Mouse (Mus musculus) liver, embryonic 13.5 days (tissue): ENCODE measurements around the gene 9630041A04Rik. TPM values are rescaled to one million over a fixed set of nuclear protein-coding genes. Genes with fewer than 3 reads are reported as not detected.

ENCODE experiments used
- ATAC-seq: fragments of 200-750 bp; cut with Nextera tagmentation; 2 replicates; pipeline ENCODE4 v1.8.0; 2017; ENCODE audit warnings: low read depth, mild to moderate bottlenecking, moderate number of reproducible peaks, moderate library complexity
- DNase-seq: peaks from one replicate; pipeline ENCODE4 v3.0.0; 2022
- H3K27ac ChIP-seq: fragments of 300-500 bp; sonication (generic); 2 replicates; pipeline ENCODE4 v1.5.1; 2015; ENCODE audit warnings: moderate library complexity, mild to moderate bottlenecking, inconsistent platforms
- H3K27me3 ChIP-seq: fragments of 300-500 bp; sonication (generic); 2 replicates; pipeline ENCODE4 v1.6.1; 2015; ENCODE audit warnings: mild to moderate bottlenecking, inconsistent platforms
- H3K36me3 ChIP-seq: fragments of 300-500 bp; sonication (generic); 2 replicates; pipeline ENCODE4 v1.6.1; 2015; ENCODE audit warnings: mild to moderate bottlenecking, inconsistent platforms
- H3K4me1 ChIP-seq: fragments of 300-500 bp; sonication (generic); replicated peaks from 2 replicates; pipeline ENCODE4 v1.6.1; 2015; ENCODE audit warnings: inconsistent platforms
- H3K4me2 ChIP-seq: fragments of 300-500 bp; sonication (generic); 2 replicates; pipeline ENCODE4 v1.6.1; 2015; ENCODE audit warnings: inconsistent platforms, mild to moderate bottlenecking, moderate library complexity
- H3K4me3 ChIP-seq: fragments of 300-500 bp; sonication (generic); replicated peaks from 2 replicates; pipeline ENCODE4 v1.5.1; 2015; ENCODE audit warnings: mild to moderate bottlenecking, inconsistent platforms
- H3K9ac ChIP-seq: fragments of 300-500 bp; sonication (generic); 2 replicates; pipeline ENCODE4 v1.6.1; 2015; ENCODE audit warnings: mild to moderate bottlenecking, inconsistent platforms
- H3K9me3 ChIP-seq: fragments of 300-500 bp; sonication (generic); replicated peaks from 2 replicates; pipeline ENCODE4 v1.6.1; 2016; ENCODE audit warnings: inconsistent platforms
- WGBS: fragments of 180-500 bp; shearing (Covaris S2); methylation state at CpG from one replicate; pipeline ENCODE4 v1.1.7; 2015; ENCODE audit not compliant: insufficient replicate concordance; 5-methylcytosine and 5-hydroxymethylcytosine counted together
- polyA plus RNA-seq: library from polyadenylated mRNA; unstranded; fragments of >200 nt; fragmentation: Nextera tagmentation; extraction: Ambion mirVana; gene quantifications from 2 replicates; pipeline ENCODE4 v1.2.1, GENCODE M21; 2015

The 9630041A04Rik gene
- polyA plus RNA-seq: not detected in 2 replicates

DNA sequence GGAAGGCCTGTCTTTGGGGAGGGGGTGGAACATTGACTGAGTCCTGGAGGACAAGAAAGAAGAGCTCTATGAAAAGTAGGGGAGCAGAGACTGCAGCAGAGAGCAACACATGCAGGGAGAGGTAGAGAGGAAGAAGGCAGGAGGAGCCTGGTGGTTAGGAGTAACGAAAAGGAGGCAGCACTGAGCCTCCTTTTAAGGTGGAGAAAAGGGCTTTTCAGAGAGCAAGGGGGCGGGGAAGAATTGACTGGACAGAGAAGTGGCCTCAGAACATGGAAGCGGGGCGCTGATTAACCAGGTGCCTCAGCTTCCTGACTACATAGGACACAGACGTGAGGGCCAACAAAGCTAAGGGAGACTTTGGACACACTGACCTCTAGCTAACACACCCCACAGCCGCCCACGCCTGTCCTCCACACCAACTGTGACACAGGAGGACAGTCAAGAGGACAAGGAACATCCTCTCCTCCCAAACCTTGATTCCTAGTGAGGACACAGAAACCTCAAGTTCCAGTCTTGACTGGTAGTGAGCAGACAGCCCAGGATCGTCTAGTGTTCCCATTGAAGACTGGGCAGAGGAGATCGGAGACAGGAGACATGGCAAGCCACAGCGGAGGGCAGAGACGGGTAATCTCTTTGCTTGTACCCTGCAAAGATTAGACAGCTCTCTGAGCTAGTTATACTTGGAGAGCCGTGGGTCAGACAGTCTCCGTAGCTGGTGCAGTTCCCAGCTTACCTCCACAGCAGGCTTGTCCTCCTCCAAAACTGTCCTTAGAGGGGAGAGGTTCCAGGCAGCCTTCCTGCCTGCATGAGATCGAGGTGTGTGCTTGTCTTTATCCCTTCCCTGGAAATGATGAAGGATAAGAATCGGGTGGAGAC is at the start of gene 9630041A04Rik:
TSS of gene 9630041A04Rik (plus strand) at position 246 of the 876 bp plus-strand sequence.
- H3K4me3 ChIP-seq: no peak within 1 kb of the TSS
- ATAC-seq: no peak

GRCm38 (mm10) chr9:101823896-101824295 is 37.7 kb upstream of the 9630041A04Rik start:
- Histone ChIP-seq H3K4me3 (no peak overlapping the region), H3K9me3 (no peaks in the 10 kb centered on the region), H3K9ac (no peak overlapping the region), H3K36me3 (no peaks in the 10 kb centered on the region), H3K27ac (no peak overlapping the region), H3K4me2 (no peak overlapping the region), H3K4me1 (no peaks in the 10 kb centered on the region), H3K27me3 (no peaks in the 10 kb centered on the region)
- no peak for ATAC-seq
- WGBS: 76% methylated on average over 7 of the region's 7 CpGs
- DNase-seq: no peak

More for the DNA sequence above, at the start of gene 9630041A04Rik:
- 70% methylated on average over 15 of the region's 15 CpGs for WGBS
- H3K36me3 ChIP-seq: no peaks in the 10 kb centered on the region
- no peaks in the 10 kb centered on the region for H3K27me3 ChIP-seq
- H3K9me3 ChIP-seq: no peaks in the 10 kb centered on the region
- DNase-seq: no peak
- no peak within 1 kb of the TSS for H3K9ac ChIP-seq
- no peak within 1 kb of the TSS for H3K27ac ChIP-seq
- no peaks in the 10 kb centered on the region for H3K4me1 ChIP-seq
- H3K4me2 ChIP-seq: no peak within 1 kb of the TSS

GRCm38 (mm10) chr9:101825626-101826025 is 36.0 kb upstream of the 9630041A04Rik start:
- 80% methylated on average over 8 of the region's 8 CpGs for WGBS
- DNase-seq (no peak), ATAC-seq (no peak)
- H3K9ac ChIP-seq: no peak overlapping the region
- H3K4me3 ChIP-seq: no peak overlapping the region
- no peak overlapping the region for H3K27ac ChIP-seq
- no peaks in the 10 kb centered on the region for H3K27me3 ChIP-seq
- H3K36me3 ChIP-seq: no peaks in the 10 kb centered on the region
- H3K4me2 ChIP-seq: no peak overlapping the region
- no peaks in the 10 kb centered on the region for H3K9me3 ChIP-seq
- no peaks in the 10 kb centered on the region for H3K4me1 ChIP-seq

DNA sequence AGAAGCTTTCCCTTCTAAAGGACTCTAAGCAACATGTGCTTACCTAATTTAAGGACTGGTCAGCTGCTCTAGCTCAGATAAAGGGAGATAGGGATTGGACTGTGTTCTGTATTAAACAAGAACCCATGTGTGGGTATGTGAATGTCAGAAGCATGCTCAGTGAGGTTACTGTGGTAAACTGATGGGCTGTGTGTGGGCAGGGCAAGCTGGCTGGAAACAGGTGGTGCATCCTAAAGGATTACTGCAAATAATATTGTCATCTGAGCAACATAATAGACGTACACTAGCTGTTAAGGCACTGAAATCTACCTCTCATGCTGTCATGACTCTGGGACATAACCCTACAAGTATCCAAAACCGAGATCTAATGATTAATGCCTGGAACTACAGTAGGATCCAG is 28.0 kb upstream of the 9630041A04Rik start:
- Histone ChIP-seq H3K36me3 (no peaks in the 10 kb centered on the region), H3K27ac (no peak overlapping the region), H3K9ac (no peak overlapping the region), H3K9me3 (no peaks in the 10 kb centered on the region), H3K4me3 (no peak overlapping the region), H3K4me2 (no peak overlapping the region), H3K4me1 (no peaks in the 10 kb centered on the region), H3K27me3 (no peaks in the 10 kb centered on the region)
- no peak for ATAC-seq
- no peak for DNase-seq
- WGBS: 37% methylated on average over 2 of the region's 2 CpGs

DNA sequence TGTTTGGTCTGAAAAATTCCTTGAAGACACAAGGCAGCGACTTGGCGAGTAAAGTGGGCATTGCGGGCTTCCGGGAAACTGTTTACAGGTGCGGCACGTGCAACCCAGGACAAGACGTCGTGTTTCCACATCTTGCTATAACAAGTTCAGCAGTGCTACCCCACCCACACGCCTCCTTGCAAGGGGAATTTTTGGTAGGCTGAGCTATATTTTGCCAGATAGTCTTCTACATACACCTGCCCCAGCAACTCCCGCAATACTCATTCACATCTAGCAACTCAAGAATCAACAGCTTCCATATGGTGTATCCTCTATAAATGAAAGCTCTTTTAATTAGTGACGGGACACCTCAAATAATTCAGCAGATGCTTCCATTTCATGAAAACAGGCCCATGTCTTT is 20.5 kb upstream of the 9630041A04Rik start:
- ATAC-seq (no peak), DNase-seq (no peak)
- no peaks in the 10 kb centered on the region for H3K4me1 ChIP-seq
- no peaks in the 10 kb centered on the region for H3K27me3 ChIP-seq
- no peak overlapping the region for H3K9ac ChIP-seq
- WGBS: 79% methylated on average over 11 of the region's 11 CpGs
- no peaks in the 10 kb centered on the region for H3K9me3 ChIP-seq
- H3K36me3 ChIP-seq: no peaks in the 10 kb centered on the region
- no peak overlapping the region for H3K4me3 ChIP-seq
- no peak overlapping the region for H3K27ac ChIP-seq
- no peak overlapping the region for H3K4me2 ChIP-seq

- H3K4me2 ChIP-seq: no peak overlapping the region
- DNase-seq (no peak), ATAC-seq (no peak)
- no peaks in the 10 kb centered on the region for H3K9me3 ChIP-seq
- no peak overlapping the region for H3K27ac ChIP-seq
- 66% methylated on average over 4 of the region's 4 CpGs for WGBS
- H3K27me3 ChIP-seq: no peaks in the 10 kb centered on the region
- no peak overlapping the region for H3K4me3 ChIP-seq
- H3K36me3 ChIP-seq: no peaks in the 10 kb centered on the region
- H3K4me1 ChIP-seq: no peaks in the 10 kb centered on the region
- no peak overlapping the region for H3K9ac ChIP-seq
These were observed 17.7 kb upstream of the 9630041A04Rik start for GRCm38 (mm10) chr9:101843893-101844292.

GRCm38 (mm10) chr9:101845691-101846090 is 15.9 kb upstream of the 9630041A04Rik start:
- Histone ChIP-seq H3K4me2 (no peak overlapping the region), H3K9ac (no peak overlapping the region), H3K4me3 (no peak overlapping the region), H3K4me1 (no peaks in the 10 kb centered on the region), H3K9me3 (no peaks in the 10 kb centered on the region), H3K27me3 (no peaks in the 10 kb centered on the region), H3K36me3 (no peaks in the 10 kb centered on the region), H3K27ac (no peak overlapping the region)
- ATAC-seq (no peak), DNase-seq (no peak)
- 64% methylated on average over 6 of the region's 6 CpGs for WGBS

DNA sequence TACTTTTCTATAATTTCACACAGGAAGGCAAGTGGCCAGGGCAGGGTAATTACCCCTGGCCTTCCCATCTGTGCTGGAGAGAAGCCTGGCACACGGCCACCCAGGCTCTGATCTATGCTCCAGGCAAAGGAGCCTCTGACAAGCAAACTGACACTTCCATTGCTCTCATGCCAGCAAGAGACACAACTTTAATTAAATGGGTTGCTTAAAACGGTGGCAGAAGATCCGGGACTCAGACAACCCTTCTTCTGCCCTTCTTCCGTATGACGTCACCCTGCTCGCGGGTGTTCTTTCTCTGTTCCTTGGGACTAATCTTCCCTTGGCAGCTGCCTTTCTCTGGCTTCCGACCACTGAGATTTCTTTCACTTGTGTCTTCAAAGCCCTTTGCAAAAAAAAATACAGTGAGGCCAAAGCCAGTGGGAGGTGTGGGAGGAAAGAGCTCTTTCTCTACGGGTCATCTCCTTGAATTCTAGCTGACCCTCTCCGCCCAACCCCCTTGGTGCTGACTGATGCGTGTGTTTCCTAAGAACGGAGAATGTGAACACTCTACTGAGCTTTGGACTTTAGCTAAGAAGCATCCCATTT is 932 bp downstream of the 9630041A04Rik start:
- no peaks in the 10 kb centered on the region for H3K9me3 ChIP-seq
- DNase-seq (no peak), ATAC-seq (no peak)
- H3K4me3 ChIP-seq: no peak overlapping the region
- H3K4me1 ChIP-seq: no peaks in the 10 kb centered on the region
- H3K27me3 ChIP-seq: no peaks in the 10 kb centered on the region
- no peaks in the 10 kb centered on the region for H3K36me3 ChIP-seq
- H3K9ac ChIP-seq: no peak overlapping the region
- no peak overlapping the region for H3K4me2 ChIP-seq
- 68% methylated on average over 12 of the region's 12 CpGs for WGBS
- no peak overlapping the region for H3K27ac ChIP-seq

DNA sequence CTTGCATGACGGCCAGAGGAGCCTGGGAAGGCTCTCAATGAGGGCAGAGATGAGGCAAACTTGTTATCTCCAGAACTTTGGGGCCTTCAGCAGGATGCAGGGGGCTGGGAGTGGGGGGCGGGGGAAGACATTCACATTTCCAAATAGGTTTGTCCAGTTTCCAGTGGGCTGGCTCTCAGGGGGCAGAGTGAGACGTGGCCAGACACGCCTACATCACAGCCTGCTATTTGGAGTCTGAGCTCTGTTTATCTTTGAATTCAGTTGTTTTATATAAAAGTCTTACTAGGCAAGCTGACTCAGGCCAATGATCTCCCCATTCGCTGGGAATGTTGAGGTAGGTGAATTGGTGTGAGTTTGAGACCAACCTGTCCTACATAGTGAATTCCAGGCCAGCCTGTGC is 1.5 kb downstream of the 9630041A04Rik start:
- ATAC-seq: no peak
- no peak overlapping the region for H3K4me2 ChIP-seq

GRCm38 (mm10) chr9:101868593-101868992 is 7.0 kb downstream of the 9630041A04Rik start:
- H3K4me3 ChIP-seq: no peak overlapping the region
- H3K9ac ChIP-seq: no peak overlapping the region
- H3K36me3 ChIP-seq: no peaks in the 10 kb centered on the region
- H3K27me3 ChIP-seq: no peaks in the 10 kb centered on the region
- no peaks in the 10 kb centered on the region for H3K9me3 ChIP-seq
- ATAC-seq (no peak), DNase-seq (no peak)
- no peaks in the 10 kb centered on the region for H3K4me1 ChIP-seq
- no peak overlapping the region for H3K27ac ChIP-seq
- WGBS: 71% methylated on average over 6 of the region's 6 CpGs
- H3K4me2 ChIP-seq: no peak overlapping the region

More for the DNA sequence above, 1.5 kb downstream of the 9630041A04Rik start:
- H3K36me3 ChIP-seq: no peaks in the 10 kb centered on the region
- no peak overlapping the region for H3K27ac ChIP-seq
- H3K4me1 ChIP-seq: no peaks in the 10 kb centered on the region
- H3K4me3 ChIP-seq: no peak overlapping the region
- H3K9me3 ChIP-seq: no peaks in the 10 kb centered on the region
- DNase-seq: no peak
- no peaks in the 10 kb centered on the region for H3K27me3 ChIP-seq
- WGBS: 60% methylated on average over 5 of the region's 5 CpGs
- no peak overlapping the region for H3K9ac ChIP-seq

DNA sequence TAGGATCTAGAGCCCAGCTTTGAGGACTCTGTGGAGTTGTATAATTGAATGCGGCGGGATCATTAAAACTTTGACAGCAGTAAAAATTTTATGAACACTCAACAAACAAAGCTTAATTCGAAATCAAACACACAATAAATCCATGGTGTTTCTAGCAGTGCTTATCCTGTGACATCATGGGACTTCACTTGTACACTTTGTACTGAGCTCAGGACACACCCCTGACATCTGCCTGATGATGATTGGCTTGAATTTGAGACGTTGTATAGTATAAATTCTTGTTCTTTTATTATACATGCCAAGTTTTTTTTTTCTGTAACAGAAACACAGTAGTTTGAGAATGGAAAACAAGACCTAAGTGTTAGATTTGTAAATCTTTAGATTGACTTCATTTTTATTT is 8.4 kb downstream of the 9630041A04Rik start:
- no peak overlapping the region for H3K4me2 ChIP-seq
- ATAC-seq (no peak), DNase-seq (no peak)
- no peaks in the 10 kb centered on the region for H3K27me3 ChIP-seq
- 54% methylated on average over 4 of the region's 4 CpGs for WGBS
- no peak overlapping the region for H3K4me3 ChIP-seq
- no peak overlapping the region for H3K9ac ChIP-seq
- no peaks in the 10 kb centered on the region for H3K9me3 ChIP-seq
- H3K27ac ChIP-seq: no peak overlapping the region
- H3K4me1 ChIP-seq: no peaks in the 10 kb centered on the region
- H3K36me3 ChIP-seq: no peaks in the 10 kb centered on the region

DNA sequence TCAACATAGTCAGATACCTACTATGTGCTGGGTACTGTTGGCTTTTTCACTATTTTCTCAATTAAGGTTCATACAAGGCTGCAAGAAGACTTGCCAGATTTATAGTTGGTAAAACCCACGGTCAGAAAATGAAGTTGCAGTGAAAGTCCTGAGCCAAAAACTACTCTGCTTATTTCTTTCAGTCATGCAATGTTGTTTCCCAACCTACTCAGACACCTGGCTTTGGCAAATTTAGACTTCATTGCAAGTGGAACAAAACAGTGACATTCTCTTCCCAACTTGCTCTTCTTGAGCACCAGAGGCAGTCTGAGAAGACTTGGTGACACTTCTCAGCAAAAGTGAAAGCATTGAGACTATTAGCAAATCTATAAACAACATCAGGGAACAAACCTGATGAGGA is 13.7 kb downstream of the 9630041A04Rik start:
- DNase-seq (no peak), ATAC-seq (no peak)
- Histone ChIP-seq H3K27me3 (no peaks in the 10 kb centered on the region), H3K27ac (no peak overlapping the region), H3K4me3 (no peak overlapping the region), H3K9ac (no peak overlapping the region), H3K36me3 (no peaks in the 10 kb centered on the region), H3K4me2 (no peak overlapping the region), H3K9me3 (no peaks in the 10 kb centered on the region), H3K4me1 (no peaks in the 10 kb centered on the region)
- whole genome bisulfite sequencing: 57% methylated on average over 1 of the region's 1 CpGs
